Mouse (Mus musculus): ENCODE data around the gene Tomm40l. TPM values are rescaled to one million over a fixed set of nuclear protein-coding genes. Genes with fewer than 3 reads are reported as not detected.

The Tomm40l gene
- polyA plus RNA-seq, 1 experiment from 2014 or later = 34.9 TPM

- H3K4me3 ChIP-seq = peak overlapping the region; percentile 22
- WGBS = under 1% methylated on average over 8 of the region's 8 CpGs
- H3K9ac ChIP-seq = peak overlapping the region; percentile 29; the same call in 1 of the 2 replicates
- ATAC-seq (ENCODE audit: borderline replicate concordance, extremely low read depth, low FRiP score, low TSS enrichment) = peak; percentile 86
- peak overlapping the region; percentile 97 for H3K27ac ChIP-seq
- no peaks in the 10 kb centered on the region for H3K36me3 ChIP-seq
- H3K4me2 ChIP-seq = peak overlapping the region; percentile 55
- H3K27me3 ChIP-seq = no peaks in the 10 kb centered on the region
- H3K9me3 ChIP-seq = no peaks in the 10 kb centered on the region
- H3K4me1 ChIP-seq = peaks cover 38% of the 10 kb centered on the region
Measured at GRCm38 (mm10) chr1:171262594-171263130, 40.3 kb upstream of the Tomm40l start.

DNA sequence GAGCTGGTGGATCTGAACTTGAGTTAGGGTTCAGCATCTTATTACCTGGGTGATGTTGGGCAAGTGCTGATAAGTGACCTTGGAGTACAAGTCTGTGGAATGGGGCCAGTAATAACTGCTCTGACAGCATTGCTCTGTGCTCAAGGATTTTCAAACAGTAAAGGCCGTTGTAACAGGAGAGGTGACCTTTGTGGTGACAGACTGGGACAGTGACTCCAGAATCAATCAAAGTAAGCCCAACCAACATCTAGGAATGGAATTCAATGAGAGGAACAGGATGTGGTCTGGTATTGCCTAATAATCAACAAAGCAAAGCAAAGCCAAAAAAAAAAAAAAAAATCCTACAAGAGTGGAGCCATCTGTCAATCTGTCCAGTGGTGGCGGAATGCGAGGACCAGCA is 38.0 kb upstream of the Tomm40l start:
- 25% methylated on average over 3 of the region's 3 CpGs for WGBS
- ATAC-seq (ENCODE audit: borderline replicate concordance, extremely low read depth, low FRiP score, low TSS enrichment) = no peak
- Histone ChIP-seq H3K4me3 (no peak overlapping the region), H3K9me3 (no peaks in the 10 kb centered on the region), H3K36me3 (no peaks in the 10 kb centered on the region), H3K4me2 (no peak overlapping the region), H3K27me3 (no peaks in the 10 kb centered on the region), H3K4me1 (peaks cover 38% of the 10 kb centered on the region), H3K27ac (peak overlapping the region; percentile 97), H3K9ac (no peak overlapping the region)

DNA sequence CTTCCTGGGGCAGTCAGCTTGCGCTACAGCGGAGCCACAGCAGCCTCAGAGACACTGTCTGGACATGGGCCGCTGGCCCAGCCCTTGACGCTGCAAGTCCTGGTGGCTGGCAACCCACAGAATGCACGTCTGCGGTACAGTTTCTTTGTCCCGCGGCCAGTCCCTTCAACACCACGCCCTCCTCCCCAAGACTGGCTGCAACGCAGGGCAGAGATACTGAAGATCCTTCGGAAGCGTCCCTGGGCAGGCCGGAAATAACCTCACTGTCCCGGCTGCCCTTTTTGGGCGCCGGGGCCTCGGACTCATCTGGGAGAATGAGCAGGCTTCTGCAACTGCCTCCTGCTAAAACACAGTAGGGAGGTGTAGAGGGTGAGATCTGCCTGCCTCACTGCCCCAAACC is 36.6 kb upstream of the Tomm40l start:
- no peak for ATAC-seq (ENCODE audit: borderline replicate concordance, extremely low read depth, low FRiP score, low TSS enrichment)
- no peak overlapping the region for H3K27ac ChIP-seq
- 74% methylated on average over 17 of the region's 17 CpGs for WGBS
- H3K9me3 ChIP-seq = no peaks in the 10 kb centered on the region
- H3K9ac ChIP-seq = no peak overlapping the region
- H3K4me2 ChIP-seq = no peak overlapping the region
- H3K36me3 ChIP-seq = no peaks in the 10 kb centered on the region
- H3K27me3 ChIP-seq = no peaks in the 10 kb centered on the region
- no peak overlapping the region for H3K4me3 ChIP-seq
- peaks cover 35% of the 10 kb centered on the region for H3K4me1 ChIP-seq

GRCm38 (mm10) chr1:171257781-171258180 is 35.5 kb upstream of the Tomm40l start:
- Histone ChIP-seq H3K36me3 (no peaks in the 10 kb centered on the region), H3K27ac (no peak overlapping the region), H3K4me3 (no peak overlapping the region), H3K9me3 (no peaks in the 10 kb centered on the region), H3K27me3 (no peaks in the 10 kb centered on the region), H3K4me1 (peaks cover 31% of the 10 kb centered on the region), H3K9ac (no peak overlapping the region), H3K4me2 (no peak overlapping the region)
- WGBS = 88% methylated on average over 9 of the region's 9 CpGs
- no peak for ATAC-seq (ENCODE audit: borderline replicate concordance, extremely low read depth, low FRiP score, low TSS enrichment)

DNA sequence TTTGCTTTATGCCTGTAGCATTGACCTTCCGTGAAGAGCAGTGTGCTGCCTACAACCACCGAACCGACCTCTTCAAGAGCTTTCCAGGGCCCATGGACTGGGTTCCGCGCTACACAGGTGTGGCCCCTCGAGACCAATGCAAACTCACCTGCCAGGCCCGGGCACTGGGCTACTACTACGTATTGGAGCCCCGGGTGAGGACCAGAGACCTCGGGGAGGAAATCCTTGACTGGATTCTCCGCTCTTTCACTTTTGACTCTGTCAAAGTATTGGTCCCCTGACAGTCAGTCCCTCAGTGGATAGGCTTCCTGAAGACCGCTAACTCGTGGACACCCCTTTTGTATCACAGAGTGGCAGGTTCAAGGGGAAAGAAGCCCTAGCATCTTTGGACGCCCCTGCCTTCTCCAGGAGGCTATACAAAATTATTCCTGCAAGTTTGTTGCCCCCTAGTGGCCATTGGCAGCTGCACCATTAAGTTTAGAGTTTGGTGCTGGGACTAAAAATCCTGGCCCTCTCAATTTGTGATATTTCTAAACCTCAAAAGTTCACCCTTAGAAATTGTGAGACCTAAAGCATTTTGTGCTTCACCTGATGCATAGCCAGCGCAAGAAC is 34.7 kb upstream of the Tomm40l start:
- H3K4me3 ChIP-seq = no peak overlapping the region
- H3K27ac ChIP-seq = no peak overlapping the region
- WGBS = 55% methylated on average over 15 of the region's 15 CpGs
- H3K4me1 ChIP-seq = peaks cover 31% of the 10 kb centered on the region
- no peaks in the 10 kb centered on the region for H3K27me3 ChIP-seq
- no peaks in the 10 kb centered on the region for H3K9me3 ChIP-seq
- no peak overlapping the region for H3K4me2 ChIP-seq
- ATAC-seq (ENCODE audit: borderline replicate concordance, extremely low read depth, low FRiP score, low TSS enrichment) = no peak
- no peak overlapping the region for H3K9ac ChIP-seq
- H3K36me3 ChIP-seq = no peaks in the 10 kb centered on the region

DNA sequence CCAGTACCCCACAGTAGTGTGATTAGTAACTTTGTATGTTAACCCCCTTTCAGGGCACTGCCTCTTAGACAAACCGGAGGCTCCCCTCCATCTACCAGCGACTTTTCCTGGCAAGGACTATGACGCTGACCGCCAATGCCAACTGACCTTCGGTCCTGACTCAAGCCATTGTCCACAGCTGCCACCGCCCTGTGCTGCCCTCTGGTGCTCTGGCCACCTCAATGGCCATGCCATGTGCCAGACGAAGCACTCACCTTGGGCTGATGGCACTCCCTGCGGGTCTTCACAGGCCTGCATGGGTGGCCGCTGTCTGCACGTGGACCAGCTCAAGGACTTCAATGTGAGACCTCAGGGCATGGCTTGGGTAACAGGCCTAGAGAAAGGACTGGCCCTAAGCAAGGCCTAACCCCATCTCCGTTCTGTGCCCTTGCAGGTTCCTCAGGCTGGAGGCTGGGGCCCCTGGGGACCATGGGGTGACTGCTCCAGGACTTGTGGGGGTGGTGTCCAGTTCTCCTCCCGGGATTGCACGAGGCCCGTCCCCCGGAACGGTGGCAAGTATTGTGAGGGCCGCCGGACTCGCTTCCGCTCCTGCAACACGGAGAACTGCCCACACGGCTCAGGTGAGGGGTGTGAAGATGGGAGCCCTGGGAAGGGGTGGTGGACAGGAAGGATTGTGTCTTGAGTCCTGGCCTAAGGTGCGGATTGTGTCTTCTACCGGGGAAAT is 33.9 kb upstream of the Tomm40l start:
- Histone ChIP-seq H3K27me3 (no peaks in the 10 kb centered on the region), H3K9ac (no peak overlapping the region), H3K36me3 (no peaks in the 10 kb centered on the region), H3K9me3 (no peaks in the 10 kb centered on the region), H3K4me3 (no peak overlapping the region), H3K4me2 (no peak overlapping the region), H3K4me1 (peaks cover 32% of the 10 kb centered on the region), H3K27ac (no peak overlapping the region)
- ATAC-seq (ENCODE audit: borderline replicate concordance, extremely low read depth, low FRiP score, low TSS enrichment) = no peak
- WGBS = 87% methylated on average over 24 of the region's 24 CpGs

DNA sequence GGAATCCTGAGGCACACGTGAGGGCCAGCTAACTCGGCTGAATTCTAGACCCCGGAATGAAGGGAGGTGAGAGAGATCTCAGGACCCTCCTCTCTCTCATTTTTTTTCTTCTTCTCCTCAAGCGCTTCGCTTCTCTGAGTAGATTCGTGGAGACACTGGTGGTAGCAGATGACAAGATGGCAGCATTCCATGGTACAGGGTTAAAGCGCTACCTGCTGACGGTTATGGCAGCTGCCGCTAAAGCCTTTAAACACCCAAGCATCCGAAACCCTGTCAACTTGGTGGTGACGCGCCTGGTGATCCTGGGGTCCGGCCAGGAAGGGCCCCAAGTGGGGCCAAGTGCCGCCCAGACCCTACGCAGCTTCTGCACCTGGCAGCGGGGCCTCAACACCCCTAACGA is 30.1 kb upstream of the Tomm40l start:
- Histone ChIP-seq H3K27me3 (0 out of 2 replicates have a peak, but pooled peaks cover 4% of the 10 kb centered on the region), H3K4me2 (peak overlapping the region; percentile 63), H3K4me1 (peaks cover 50% of the 10 kb centered on the region), H3K4me3 (peak overlapping the region; percentile 33; the same call in 1 of the 2 replicates), H3K36me3 (no peaks in the 10 kb centered on the region), H3K9me3 (no peaks in the 10 kb centered on the region), H3K9ac (peak overlapping the region; percentile 29), H3K27ac (peak overlapping the region; percentile 96)
- no peak for ATAC-seq (ENCODE audit: borderline replicate concordance, extremely low read depth, low FRiP score, low TSS enrichment)
- WGBS = 51% methylated on average over 17 of the region's 17 CpGs

DNA sequence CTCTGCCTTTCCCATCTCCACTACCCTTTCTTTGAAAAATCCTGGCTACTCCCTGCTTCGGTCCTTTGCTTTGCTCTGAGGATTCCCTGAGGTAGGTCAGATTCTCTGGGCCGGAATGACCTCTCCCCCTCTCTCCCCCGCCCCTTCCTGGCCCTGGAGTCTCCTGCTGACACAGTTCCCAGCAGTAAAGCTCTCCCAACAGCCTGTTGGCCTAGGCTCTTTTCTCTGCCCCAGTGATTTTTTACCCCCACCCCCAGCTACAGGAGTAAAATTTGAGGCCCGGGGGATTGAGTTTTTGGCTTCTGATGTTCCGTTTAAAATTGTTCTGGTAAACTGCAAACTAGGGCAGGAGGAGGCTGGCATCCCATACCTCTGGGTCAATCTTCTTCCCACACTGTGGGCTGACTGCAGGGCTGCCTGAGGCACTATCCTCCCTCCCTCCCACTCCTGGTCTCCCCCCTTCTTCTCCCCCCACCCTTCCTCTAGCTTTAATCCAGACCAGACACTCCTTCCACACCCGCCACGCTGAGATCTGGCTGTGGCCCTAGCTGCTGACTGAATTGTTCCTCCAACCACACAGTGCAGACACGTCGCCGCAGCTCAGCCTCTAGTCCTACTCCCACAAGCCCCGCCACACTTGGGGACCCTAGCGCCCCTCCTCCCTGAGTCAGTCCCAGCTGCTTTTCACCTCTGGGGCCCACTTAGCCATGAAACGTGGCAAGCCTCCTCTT is 29.4 kb upstream of the Tomm40l start:
- Histone ChIP-seq H3K36me3 (no peaks in the 10 kb centered on the region), H3K27me3 (0 out of 2 replicates have a peak, but pooled peaks cover 4% of the 10 kb centered on the region), H3K9ac (peak overlapping the region; percentile 29), H3K9me3 (no peaks in the 10 kb centered on the region), H3K27ac (peak overlapping the region; percentile 96), H3K4me1 (peaks cover 52% of the 10 kb centered on the region), H3K4me2 (peak overlapping the region; percentile 63), H3K4me3 (peak overlapping the region; percentile 33)
- ATAC-seq (ENCODE audit: borderline replicate concordance, extremely low read depth, low FRiP score, low TSS enrichment) = peak; percentile 11; the same call in 1 of the 2 replicates
- 10% methylated on average over 13 of the region's 13 CpGs for WGBS

DNA sequence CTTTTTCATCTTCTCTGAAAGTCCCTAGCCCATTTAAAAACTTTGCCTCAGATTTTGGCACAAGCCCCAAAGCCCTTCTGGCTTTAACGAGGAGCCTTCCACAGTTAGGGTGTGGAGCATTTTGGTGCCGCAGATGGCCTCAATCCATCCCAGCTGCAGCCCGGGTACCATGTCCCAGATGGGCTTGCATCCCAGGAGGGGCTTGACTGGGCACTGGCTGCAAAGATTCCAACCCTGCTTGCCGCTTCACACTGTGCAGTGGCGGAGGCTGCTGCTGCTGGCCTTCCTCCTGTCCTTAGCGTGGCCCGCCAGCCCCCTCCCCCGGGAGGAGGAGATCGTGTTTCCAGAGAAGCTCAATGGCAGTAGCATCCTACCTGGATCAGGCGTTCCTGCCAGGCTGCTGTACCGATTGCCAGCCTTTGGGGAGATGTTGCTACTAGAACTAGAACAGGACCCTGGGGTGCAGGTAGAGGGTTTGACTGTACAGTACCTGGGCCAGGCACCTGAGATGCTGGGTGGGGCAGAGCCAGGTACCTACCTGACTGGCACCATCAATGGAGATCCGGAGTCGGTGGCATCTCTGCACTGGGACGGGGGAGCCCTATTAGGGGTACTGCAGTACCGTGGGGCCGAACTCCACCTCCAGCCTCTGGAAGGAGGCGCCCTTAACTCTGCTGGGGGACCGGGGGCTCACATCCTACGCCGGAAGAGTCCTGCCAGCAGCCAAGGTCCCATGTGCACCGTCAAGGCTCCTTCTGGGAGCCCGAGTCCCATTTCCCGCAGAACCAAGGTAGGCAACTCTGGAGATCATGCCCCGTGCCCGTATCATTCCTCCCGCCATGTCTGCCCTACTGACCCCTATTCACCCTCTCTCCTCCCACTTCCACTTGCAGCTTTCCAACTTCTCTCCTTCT is 28.6 kb upstream of the Tomm40l start, which contains the start of gene Ndufs2:
Gene Ndufs2, minus strand, starts transcription at position 709 of the 914 bp plus-strand sequence.
- WGBS = 22% methylated on average over 26 of the region's 26 CpGs
- peaks cover 58% of the 10 kb centered on the region for H3K4me1 ChIP-seq
- H3K9ac ChIP-seq = peak within 1 kb of the TSS; percentile 29
- no peak for ATAC-seq (ENCODE audit: borderline replicate concordance, extremely low read depth, low FRiP score, low TSS enrichment)
- H3K4me2 ChIP-seq = peak within 1 kb of the TSS; percentile 63
- H3K9me3 ChIP-seq = no peaks in the 10 kb centered on the region
- peak within 1 kb of the TSS; percentile 33 for H3K4me3 ChIP-seq
- no peaks in the 10 kb centered on the region for H3K36me3 ChIP-seq
- H3K27ac ChIP-seq = peak within 1 kb of the TSS; percentile 96
- 0 out of 2 replicates have a peak, but pooled peaks cover 4% of the 10 kb centered on the region for H3K27me3 ChIP-seq

DNA sequence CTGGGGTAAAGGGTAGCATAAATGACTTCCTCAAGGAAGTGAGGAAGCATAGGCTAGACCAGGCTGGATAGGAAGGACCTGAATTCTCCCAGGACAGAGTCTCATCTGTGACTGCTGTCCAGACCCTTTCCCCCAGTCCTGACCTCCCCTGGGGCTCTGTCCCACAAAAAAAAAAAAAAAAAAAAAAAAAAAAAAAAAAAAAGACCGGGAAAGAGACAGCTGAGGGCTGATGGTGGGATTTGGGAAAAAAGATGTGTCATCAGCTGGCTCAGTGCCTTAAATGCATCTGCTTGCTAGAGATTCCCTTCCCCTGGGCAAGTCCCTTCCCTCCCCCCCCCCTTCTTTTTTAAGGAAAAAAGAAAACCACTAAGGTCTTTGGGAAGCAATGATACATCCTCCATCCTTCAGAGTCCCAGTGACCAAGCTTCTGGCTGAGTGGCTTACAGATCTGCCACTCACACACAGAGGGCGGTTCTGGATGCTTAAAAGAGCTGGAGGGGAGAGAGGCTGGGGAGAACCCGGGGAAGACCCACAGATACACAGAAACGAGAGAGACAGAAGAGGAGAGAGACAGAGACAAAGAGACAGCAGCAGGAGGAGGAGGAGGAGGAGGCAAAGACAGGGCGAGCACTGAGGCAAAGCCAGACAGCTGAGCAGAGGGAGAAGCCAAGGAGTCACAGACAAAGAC is 27.7 kb upstream of the Tomm40l start, which contains the start of gene Adamts4:
Gene Adamts4, plus strand, starts transcription at position 509 of the 688 bp plus-strand sequence.
- Histone ChIP-seq H3K9ac (peak within 1 kb of the TSS; percentile 29), H3K27me3 (0 out of 2 replicates have a peak, but pooled peaks cover 4% of the 10 kb centered on the region)

More for the DNA sequence above, 27.7 kb upstream of the Tomm40l start, which contains the start of gene Adamts4:
- H3K27ac ChIP-seq = peak within 1 kb of the TSS; percentile 96
- no peaks in the 10 kb centered on the region for H3K9me3 ChIP-seq
- H3K4me1 ChIP-seq = peaks cover 66% of the 10 kb centered on the region
- peak within 1 kb of the TSS; percentile 33 for H3K4me3 ChIP-seq
- peak; percentile 32; the same call in 1 of the 2 replicates for ATAC-seq (ENCODE audit: borderline replicate concordance, extremely low read depth, low FRiP score, low TSS enrichment)
- 13% methylated on average over 5 of the region's 5 CpGs for WGBS
- H3K4me2 ChIP-seq = peak within 1 kb of the TSS; percentile 63
- H3K36me3 ChIP-seq = peaks cover 1% of the 10 kb centered on the region; the same call in 1 of the 2 replicates

Measured in lung, embryonic 15.5 days (tissue).